Mouse (Mus musculus) liver, embryonic 16.5 days (tissue): Measurements from ENCODE around the gene Ggt5. TPM values are rescaled to one million over a fixed set of nuclear protein-coding genes. Genes with fewer than 3 reads are reported as not detected.

Source experiments
- ATAC-seq: fragments of 200-750 bp; cut with Nextera tagmentation; 2 replicates; pipeline ENCODE4 v1.8.0; 2017; ENCODE audit warnings: low read depth, mild to moderate bottlenecking, moderate number of reproducible peaks, moderate library complexity
- H3K27ac ChIP-seq: fragments of 300-500 bp; sonication (generic); 2 replicates; pipeline ENCODE4 v1.5.1; 2014; ENCODE audit warnings: mild to moderate bottlenecking, low read length
- H3K27me3 ChIP-seq: fragments of 300-500 bp; sonication (generic); 2 replicates; pipeline ENCODE4 v1.6.1; 2014; ENCODE audit warnings: low read depth, low read length, mixed read lengths; ENCODE audit not compliant: control insufficient read depth, insufficient read depth
- H3K36me3 ChIP-seq: fragments of 300-500 bp; sonication (generic); 2 replicates; pipeline ENCODE4 v1.6.1; 2014; ENCODE audit warnings: mild to moderate bottlenecking; ENCODE audit not compliant: control insufficient read depth, insufficient read depth
- H3K4me1 ChIP-seq: fragments of 300-500 bp; sonication (generic); 2 replicates; pipeline ENCODE4 v1.6.1; 2014; ENCODE audit warnings: low read depth, low read length, mixed read lengths; ENCODE audit not compliant: control insufficient read depth
- H3K4me2 ChIP-seq: fragments of 300-500 bp; sonication (generic); 2 replicates; pipeline ENCODE4 v1.6.1; 2014; ENCODE audit warnings: low read depth, low read length, mixed read lengths
- H3K4me3 ChIP-seq: fragments of 300-500 bp; sonication (generic); 2 replicates; pipeline ENCODE4 v1.5.1; 2014; ENCODE audit warnings: low read depth, mild to moderate bottlenecking, low read length
- H3K9ac ChIP-seq: fragments of 300-500 bp; sonication (generic); 2 replicates; pipeline ENCODE4 v1.6.1; 2014; ENCODE audit warnings: low read depth, low read length
- H3K9me3 ChIP-seq: fragments of 300-500 bp; sonication (generic); replicated peaks from 2 replicates; pipeline ENCODE4 v1.6.1; 2016; ENCODE audit warnings: low read length; ENCODE audit not compliant: control insufficient read depth
- WGBS: fragments of 180-500 bp; shearing (Covaris S2); extraction: QIAGEN DNeasy Blood & Tissue Kit; methylation state at CpG from one replicate; pipeline ENCODE4 v1.1.7; 2014; ENCODE audit not compliant: insufficient replicate concordance; 5-methylcytosine and 5-hydroxymethylcytosine counted together
- polyA plus RNA-seq: library from polyadenylated mRNA; unstranded; fragments of >200 nt; fragmentation: Nextera tagmentation; extraction: Ambion mirVana; gene quantifications from 2 replicates; pipeline ENCODE4 v1.2.1, GENCODE M21; 2015

The Ggt5 gene
- polyA plus RNA-seq, 1 experiment from 2014 or later = 0.98 TPM

DNA sequence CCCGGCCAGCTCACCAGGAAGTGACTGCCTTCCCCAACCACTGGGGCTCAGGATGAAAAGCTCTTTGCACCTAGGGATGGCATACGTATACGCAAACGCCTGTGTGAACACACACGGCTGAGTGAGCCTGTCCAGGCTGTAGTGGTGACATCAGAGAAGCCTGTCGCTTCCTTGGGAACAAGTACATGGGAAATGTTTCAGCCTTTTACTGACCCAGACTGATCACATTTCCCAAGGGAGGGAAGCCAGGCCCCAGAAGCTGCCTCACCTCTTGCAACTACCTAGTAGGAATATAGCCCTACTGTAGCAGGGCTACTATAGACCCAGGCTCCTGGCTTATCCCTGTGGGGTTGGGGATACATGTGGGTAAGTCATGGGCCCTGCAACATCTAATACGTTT, 3.4 kb downstream of the Ggt5 start:
- Histone ChIP-seq H3K36me3 (no peaks in the 10 kb centered on the region), H3K4me1 (no peaks in the 10 kb centered on the region; the same call in 1 of the 2 replicates), H3K9me3 (no peaks in the 10 kb centered on the region), H3K27me3 (no peaks in the 10 kb centered on the region), H3K4me2 (no peak overlapping the region), H3K27ac (no peak overlapping the region; the same call in 1 of the 2 replicates), H3K9ac (no peak overlapping the region), H3K4me3 (no peak overlapping the region)
- 62% methylated on average over 7 of the region's 7 CpGs for WGBS
- ATAC-seq = no peak

DNA sequence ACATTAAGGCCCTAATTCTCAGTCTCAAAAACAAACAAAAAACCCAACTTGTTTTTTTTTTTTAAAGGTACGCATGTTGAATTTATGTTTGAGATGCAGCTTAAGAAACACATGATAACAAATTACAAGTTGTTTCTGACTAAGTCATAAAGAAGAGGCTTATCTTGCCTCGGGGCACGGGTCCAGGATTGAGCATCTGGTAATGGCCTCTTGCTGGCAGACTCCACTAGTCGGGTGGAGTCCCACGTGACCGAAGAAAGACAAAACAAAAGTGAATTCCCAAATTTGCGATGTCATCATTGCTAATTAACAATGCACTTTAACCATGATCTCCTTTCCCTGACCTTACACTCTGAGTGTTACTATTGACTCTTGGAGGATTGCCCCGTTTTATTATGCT, 6.8 kb downstream of the Ggt5 start:
- ATAC-seq = no peak
- H3K9me3 ChIP-seq = no peaks in the 10 kb centered on the region
- no peaks in the 10 kb centered on the region for H3K36me3 ChIP-seq
- no peak overlapping the region for H3K9ac ChIP-seq
- no peaks in the 10 kb centered on the region; the same call in 1 of the 2 replicates for H3K4me1 ChIP-seq
- no peak overlapping the region for H3K4me2 ChIP-seq
- H3K27ac ChIP-seq = no peak overlapping the region
- WGBS = 62% methylated on average over 8 of the region's 8 CpGs
- H3K27me3 ChIP-seq = no peaks in the 10 kb centered on the region
- no peak overlapping the region for H3K4me3 ChIP-seq

DNA sequence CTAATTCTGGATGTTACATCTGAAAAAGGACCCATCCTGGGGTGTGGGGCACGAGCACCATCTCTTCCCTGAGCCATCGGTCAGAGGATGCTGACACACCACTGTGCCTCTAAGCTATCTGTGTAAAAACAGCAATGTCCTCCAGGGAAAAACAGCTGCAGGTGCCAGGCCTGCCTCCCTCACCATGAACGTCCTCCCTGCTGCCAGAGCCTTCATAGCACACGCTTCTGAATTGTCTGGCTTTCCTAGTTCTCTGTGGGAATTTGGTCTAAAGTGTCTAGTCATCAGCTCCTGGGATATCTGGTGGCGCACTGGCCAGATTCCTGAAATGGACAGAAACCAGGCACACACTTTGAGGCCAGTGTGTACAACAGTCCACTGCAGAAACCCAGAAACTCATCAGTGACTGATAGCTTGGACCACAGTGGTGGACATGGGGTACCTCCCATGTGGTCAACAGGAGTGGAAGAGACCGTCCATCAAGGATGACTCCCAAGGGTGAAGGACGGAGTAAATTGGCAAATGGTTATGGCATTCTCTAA, 11.1 kb downstream of the Ggt5 start:
- no peak for ATAC-seq
- Histone ChIP-seq H3K9ac (no peak overlapping the region), H3K4me3 (no peak overlapping the region), H3K27ac (no peak overlapping the region), H3K4me2 (no peak overlapping the region), H3K27me3 (no peaks in the 10 kb centered on the region), H3K36me3 (no peaks in the 10 kb centered on the region), H3K9me3 (no peaks in the 10 kb centered on the region), H3K4me1 (no peaks in the 10 kb centered on the region)
- WGBS = 70% methylated on average over 7 of the region's 7 CpGs

DNA sequence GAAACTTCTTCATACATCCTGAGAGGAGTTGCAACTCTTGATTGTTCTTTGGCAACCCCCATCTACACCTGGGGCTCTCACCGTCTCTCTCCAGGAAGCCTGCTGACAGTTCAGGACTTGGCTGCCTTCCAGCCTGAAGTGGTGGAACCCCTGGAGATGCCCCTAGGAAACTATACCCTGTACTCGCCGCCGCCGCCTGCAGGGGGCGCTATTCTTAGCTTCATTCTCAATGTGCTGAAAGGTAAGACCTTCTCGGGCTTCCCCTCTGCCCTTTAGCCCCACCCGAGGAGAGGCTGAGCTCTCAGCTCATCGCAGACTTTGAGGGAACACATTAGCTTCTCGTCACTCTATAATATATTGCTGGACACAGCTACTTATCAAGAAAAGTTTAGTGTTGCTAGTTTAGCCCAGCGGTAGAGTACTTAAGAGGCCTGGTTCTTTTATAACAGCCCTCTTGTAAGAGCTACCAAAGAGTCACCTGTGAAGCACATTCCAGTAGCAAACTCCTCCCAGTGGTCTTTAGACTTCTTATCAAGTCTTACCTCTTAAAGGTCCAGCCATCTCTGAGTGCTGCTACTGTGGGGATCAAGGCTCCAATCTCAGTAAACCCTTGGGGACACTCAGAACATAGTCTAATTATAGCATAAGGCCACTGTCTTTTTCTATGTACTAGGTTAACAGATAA, 16.2 kb downstream of the Ggt5 start:
- no peak overlapping the region for H3K27ac ChIP-seq
- H3K9me3 ChIP-seq = no peaks in the 10 kb centered on the region
- WGBS = 34% methylated on average over 11 of the region's 11 CpGs
- no peaks in the 10 kb centered on the region for H3K27me3 ChIP-seq
- no peak overlapping the region for H3K9ac ChIP-seq
- no peaks in the 10 kb centered on the region for H3K4me1 ChIP-seq
- H3K4me2 ChIP-seq = no peak overlapping the region
- H3K4me3 ChIP-seq = no peak overlapping the region
- H3K36me3 ChIP-seq = no peaks in the 10 kb centered on the region
- ATAC-seq = no peak

DNA sequence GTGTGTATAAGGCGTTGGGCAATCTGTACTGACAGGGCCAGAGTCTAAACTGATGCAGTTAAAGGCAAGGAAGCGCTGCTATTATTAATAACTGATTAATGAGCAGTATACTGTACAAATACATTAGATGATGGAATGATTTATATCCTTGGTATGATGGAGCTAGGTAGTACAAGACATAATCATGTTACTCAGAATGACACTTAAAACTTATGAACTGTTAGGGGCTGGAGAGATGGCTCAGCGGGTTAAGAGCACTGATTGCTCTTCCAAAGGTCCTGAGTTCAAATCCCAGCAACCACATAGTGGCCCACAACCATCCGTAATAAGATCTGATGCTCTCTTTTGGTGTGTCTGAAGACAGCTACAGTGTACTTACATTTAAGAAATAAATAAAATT, 18.1 kb downstream of the Ggt5 start:
- WGBS = 57% methylated on average over 4 of the region's 4 CpGs
- ATAC-seq = no peak
- H3K9ac ChIP-seq = no peak overlapping the region
- no peaks in the 10 kb centered on the region for H3K4me1 ChIP-seq
- no peak overlapping the region for H3K4me3 ChIP-seq
- no peaks in the 10 kb centered on the region for H3K36me3 ChIP-seq
- H3K9me3 ChIP-seq = no peaks in the 10 kb centered on the region
- no peak overlapping the region for H3K27ac ChIP-seq
- no peak overlapping the region for H3K4me2 ChIP-seq
- H3K27me3 ChIP-seq = no peaks in the 10 kb centered on the region

DNA sequence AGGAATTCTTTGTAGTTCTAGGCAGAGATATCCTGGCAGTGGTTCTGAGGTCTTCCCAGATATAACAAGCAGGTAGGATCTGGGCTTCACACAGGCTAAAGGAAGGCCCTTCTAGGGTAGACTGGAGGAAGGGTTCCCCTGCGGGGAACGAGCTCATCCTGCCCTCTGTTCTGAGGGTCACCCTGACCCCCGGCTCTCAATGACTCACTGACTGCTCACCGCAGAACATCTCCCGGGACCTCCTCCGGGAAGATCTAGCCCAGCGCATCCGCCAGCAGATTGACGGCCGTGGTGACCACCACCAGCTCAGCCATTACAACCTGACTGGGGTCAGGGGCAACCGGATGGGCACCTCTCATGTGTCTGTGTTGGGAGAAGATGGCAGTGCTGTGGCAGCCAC, 19.8 kb downstream of the Ggt5 start:
- no peak overlapping the region for H3K4me2 ChIP-seq
- no peak overlapping the region for H3K9ac ChIP-seq
- H3K27me3 ChIP-seq = no peaks in the 10 kb centered on the region
- H3K36me3 ChIP-seq = no peaks in the 10 kb centered on the region
- H3K4me3 ChIP-seq = no peak overlapping the region
- no peak for ATAC-seq
- no peak overlapping the region for H3K27ac ChIP-seq
- H3K4me1 ChIP-seq = no peaks in the 10 kb centered on the region
- WGBS = 72% methylated on average over 11 of the region's 11 CpGs
- no peaks in the 10 kb centered on the region for H3K9me3 ChIP-seq

DNA sequence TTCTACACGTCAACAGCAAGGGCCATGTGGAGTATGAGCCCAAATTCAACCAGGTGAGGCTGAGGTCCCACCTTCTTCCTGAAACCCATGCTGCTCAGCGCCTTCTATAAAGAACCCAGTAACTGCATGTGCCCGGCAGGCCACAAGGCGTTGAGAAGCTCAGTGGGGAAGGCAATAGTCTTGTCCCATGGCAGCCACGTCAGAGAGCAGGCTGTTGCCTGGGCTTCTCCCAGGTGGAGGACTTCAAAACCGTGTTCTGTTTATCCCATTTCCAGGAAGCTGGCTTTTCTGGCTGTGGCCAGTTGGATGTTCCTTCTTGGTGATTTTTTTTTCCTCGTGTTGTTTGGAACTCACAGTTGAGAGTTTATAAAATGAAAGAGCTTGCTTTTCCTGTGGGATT, 21.3 kb downstream of the Ggt5 start:
- no peak overlapping the region for H3K4me2 ChIP-seq
- H3K4me1 ChIP-seq = no peaks in the 10 kb centered on the region
- H3K27ac ChIP-seq = no peak overlapping the region
- H3K9me3 ChIP-seq = no peaks in the 10 kb centered on the region
- no peaks in the 10 kb centered on the region for H3K27me3 ChIP-seq
- H3K9ac ChIP-seq = no peak overlapping the region
- no peak overlapping the region for H3K4me3 ChIP-seq
- 40% methylated on average over 7 of the region's 7 CpGs for WGBS
- no peaks in the 10 kb centered on the region for H3K36me3 ChIP-seq
- no peak for ATAC-seq

DNA sequence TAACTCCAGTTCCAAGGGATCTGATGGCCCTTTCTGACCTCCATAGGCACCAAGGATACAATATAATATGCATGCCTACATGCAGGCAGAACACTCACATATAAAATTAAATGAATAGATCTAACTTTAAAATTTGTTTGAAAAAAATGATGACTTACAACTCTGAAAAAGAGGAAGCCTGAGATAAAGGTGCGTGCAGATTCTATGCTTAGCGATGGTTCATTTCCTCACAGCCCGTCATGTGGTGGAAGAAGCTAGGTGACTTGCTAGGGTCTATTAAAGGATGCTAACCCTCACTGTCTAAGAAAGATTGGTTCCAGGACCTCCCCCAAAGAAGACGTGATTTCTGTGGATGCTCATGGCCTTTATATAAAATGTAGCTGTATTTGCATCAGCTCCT, 26.9 kb downstream of the Ggt5 start:
- no peaks in the 10 kb centered on the region for H3K27me3 ChIP-seq
- H3K36me3 ChIP-seq = no peaks in the 10 kb centered on the region
- H3K4me3 ChIP-seq = no peak overlapping the region
- no peak overlapping the region for H3K9ac ChIP-seq
- no peak overlapping the region for H3K27ac ChIP-seq
- no peaks in the 10 kb centered on the region for H3K4me1 ChIP-seq
- H3K4me2 ChIP-seq = no peak overlapping the region
- H3K9me3 ChIP-seq = no peaks in the 10 kb centered on the region
- no peak for ATAC-seq
- WGBS = 52% methylated on average over 4 of the region's 4 CpGs

DNA sequence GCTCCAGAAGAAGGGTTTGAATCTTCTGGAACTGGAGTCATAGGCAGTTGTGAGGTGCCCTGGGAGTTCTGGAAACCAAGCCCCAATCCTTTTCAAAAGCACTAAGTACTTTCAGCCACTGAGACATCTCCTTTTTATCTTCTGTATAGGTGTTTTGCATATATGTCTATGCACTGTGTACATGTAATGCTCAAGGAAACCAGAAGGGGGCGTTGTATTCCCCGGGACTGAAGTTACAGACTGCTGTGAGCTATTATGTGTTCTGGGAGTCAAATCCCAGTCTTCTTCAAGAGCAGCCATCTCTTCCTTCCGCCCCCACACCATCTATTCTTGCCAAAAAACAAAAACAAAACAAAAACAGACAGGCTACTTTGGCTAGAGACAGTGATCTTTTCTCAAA, 31.7 kb downstream of the Ggt5 start:
- H3K9ac ChIP-seq = no peak overlapping the region
- no peaks in the 10 kb centered on the region for H3K4me1 ChIP-seq
- WGBS = 27% methylated on average over 3 of the region's 3 CpGs
- no peaks in the 10 kb centered on the region for H3K27me3 ChIP-seq
- H3K9me3 ChIP-seq = no peaks in the 10 kb centered on the region
- H3K4me3 ChIP-seq = no peak overlapping the region
- H3K36me3 ChIP-seq = no peaks in the 10 kb centered on the region
- ATAC-seq = no peak
- H3K4me2 ChIP-seq = no peak overlapping the region
- H3K27ac ChIP-seq = no peak overlapping the region
